Mouse (Mus musculus): ENCODE results near the gene Sdccag8. TPM values are rescaled to one million over a fixed set of nuclear protein-coding genes. Genes with fewer than 3 reads are reported as not detected.
"Not testable (repeated sequence)": the region's sequence is repeated elsewhere in the genome, so short reads cannot be mapped to it uniquely, and the experiment has no call there.

The Sdccag8 gene
- total and polyA plus RNA-seq, 2 experiments = 2.3 to 9.5 TPM

GRCm38 (mm10) chr1:176939901-176940341 is 125.5 kb downstream of the Sdccag8 start:
- H3K4me3 ChIP-seq (ENCODE audit: insufficient read depth, low read depth, low read length) = no peak overlapping the region
- 85% methylated on average over 8 of the region's 8 CpGs for WGBS
- H3K4me1 ChIP-seq (ENCODE audit: control insufficient read depth, insufficient read depth, low read length) = no peaks in the 10 kb centered on the region
- H3K79me2 ChIP-seq (ENCODE audit: control insufficient read depth, insufficient read depth, low read length) = no peaks in the 10 kb centered on the region
- H3K27me3 ChIP-seq (ENCODE audit: control insufficient read depth, insufficient read depth, low read length) = no peaks in the 10 kb centered on the region
- no peaks in the 10 kb centered on the region for H3K36me3 ChIP-seq (ENCODE audit: control insufficient read depth, insufficient read depth, low read length)
- no peak overlapping the region for H3K27ac ChIP-seq (replicated peaks; ENCODE audit: insufficient read depth, low read depth, low read length)
- no peak for DNase-seq (ENCODE audit: extremely low read depth, low read depth, low spot score)
- no peak overlapping the region for H3K9ac ChIP-seq (ENCODE audit: low read depth, low read length)
- TF ChIP-seq CTCF (IDR thresholded peaks at IDR 0.05; ENCODE audit: low read depth, low read length) = no peak
- no peak for TF ChIP-seq POLR2A (IDR thresholded peaks at IDR 0.05; ENCODE audit: extremely low read depth, insufficient read depth, low read length)

GRCm38 (mm10) chr1:176941286-176941990 is 127.0 kb downstream of the Sdccag8 start:
- H3K9ac ChIP-seq (ENCODE audit: low read depth, low read length); H3K79me2 ChIP-seq (ENCODE audit: control insufficient read depth, insufficient read depth, low read length); H3K4me3 ChIP-seq (ENCODE audit: insufficient read depth, low read depth, low read length); DNase-seq (ENCODE audit: extremely low read depth, low read depth, low spot score); H3K27ac ChIP-seq (replicated peaks; ENCODE audit: insufficient read depth, low read depth, low read length); H3K27me3 ChIP-seq (ENCODE audit: control insufficient read depth, insufficient read depth, low read length); H3K4me1 ChIP-seq (ENCODE audit: control insufficient read depth, insufficient read depth, low read length); H3K36me3 ChIP-seq (ENCODE audit: control insufficient read depth, insufficient read depth, low read length): not testable (repeated sequence)

GRCm38 (mm10) chr1:176943126-176943525 is 128.7 kb downstream of the Sdccag8 start:
- Histone ChIP-seq H3K27me3 (ENCODE audit: control insufficient read depth, insufficient read depth, low read length) (no peaks in the 10 kb centered on the region), H3K27ac (replicated peaks; ENCODE audit: insufficient read depth, low read depth, low read length) (no peak overlapping the region), H3K36me3 (ENCODE audit: control insufficient read depth, insufficient read depth, low read length) (peaks cover 13% of the 10 kb centered on the region), H3K9ac (ENCODE audit: low read depth, low read length) (no peak overlapping the region), H3K4me3 (ENCODE audit: insufficient read depth, low read depth, low read length) (no peak overlapping the region), H3K79me2 (ENCODE audit: control insufficient read depth, insufficient read depth, low read length) (no peaks in the 10 kb centered on the region), H3K4me1 (ENCODE audit: control insufficient read depth, insufficient read depth, low read length) (no peaks in the 10 kb centered on the region)
- DNase-seq (ENCODE audit: extremely low read depth, low read depth, low spot score) = no peak
- TF ChIP-seq POLR2A (IDR thresholded peaks at IDR 0.05; ENCODE audit: extremely low read depth, insufficient read depth, low read length) (no peak), CTCF (IDR thresholded peaks at IDR 0.05; ENCODE audit: low read depth, low read length) (no peak)
- WGBS = 98% methylated on average over 5 of the region's 5 CpGs

GRCm38 (mm10) chr1:176943987-176944386 is 129.5 kb downstream of the Sdccag8 start:
- Histone ChIP-seq H3K27me3 (ENCODE audit: control insufficient read depth, insufficient read depth, low read length) (no peaks in the 10 kb centered on the region), H3K36me3 (ENCODE audit: control insufficient read depth, insufficient read depth, low read length) (peaks cover 13% of the 10 kb centered on the region), H3K4me3 (ENCODE audit: insufficient read depth, low read depth, low read length) (no peak overlapping the region), H3K4me1 (ENCODE audit: control insufficient read depth, insufficient read depth, low read length) (no peaks in the 10 kb centered on the region), H3K27ac (replicated peaks; ENCODE audit: insufficient read depth, low read depth, low read length) (no peak overlapping the region), H3K79me2 (ENCODE audit: control insufficient read depth, insufficient read depth, low read length) (no peaks in the 10 kb centered on the region), H3K9ac (ENCODE audit: low read depth, low read length) (no peak overlapping the region)
- TF ChIP-seq POLR2A (IDR thresholded peaks at IDR 0.05; ENCODE audit: extremely low read depth, insufficient read depth, low read length) (no peak), CTCF (IDR thresholded peaks at IDR 0.05; ENCODE audit: low read depth, low read length) (no peak)
- WGBS = 91% methylated on average over 5 of the region's 5 CpGs
- DNase-seq (ENCODE audit: extremely low read depth, low read depth, low spot score) = no peak

- TF ChIP-seq CTCF (IDR thresholded peaks at IDR 0.05; ENCODE audit: low read depth, low read length) = no peak
- Histone ChIP-seq H3K27me3 (ENCODE audit: control insufficient read depth, insufficient read depth, low read length) (no peaks in the 10 kb centered on the region), H3K4me1 (ENCODE audit: control insufficient read depth, insufficient read depth, low read length) (no peaks in the 10 kb centered on the region), H3K27ac (replicated peaks; ENCODE audit: insufficient read depth, low read depth, low read length) (no peak overlapping the region), H3K36me3 (ENCODE audit: control insufficient read depth, insufficient read depth, low read length) (peaks cover 13% of the 10 kb centered on the region), H3K9ac (ENCODE audit: low read depth, low read length) (no peak overlapping the region), H3K79me2 (ENCODE audit: control insufficient read depth, insufficient read depth, low read length) (no peaks in the 10 kb centered on the region), H3K4me3 (ENCODE audit: insufficient read depth, low read depth, low read length) (no peak overlapping the region)
- WGBS = 92% methylated on average over 8 of the region's 8 CpGs
- DNase-seq (ENCODE audit: extremely low read depth, low read depth, low spot score) = no peak
These were observed 130.2 kb downstream of the Sdccag8 start for GRCm38 (mm10) chr1:176944458-176945174.

- TF ChIP-seq POLR2A (IDR thresholded peaks at IDR 0.05; ENCODE audit: extremely low read depth, insufficient read depth, low read length) (no peak), CTCF (IDR thresholded peaks at IDR 0.05; ENCODE audit: low read depth, low read length) (no peak)
- 95% methylated on average over 12 of the region's 12 CpGs for WGBS
- Histone ChIP-seq H3K27me3 (ENCODE audit: control insufficient read depth, insufficient read depth, low read length) (no peaks in the 10 kb centered on the region), H3K4me1 (ENCODE audit: control insufficient read depth, insufficient read depth, low read length) (no peaks in the 10 kb centered on the region), H3K9ac (ENCODE audit: low read depth, low read length) (no peak overlapping the region), H3K27ac (replicated peaks; ENCODE audit: insufficient read depth, low read depth, low read length) (no peak overlapping the region), H3K4me3 (ENCODE audit: insufficient read depth, low read depth, low read length) (no peak overlapping the region), H3K36me3 (ENCODE audit: control insufficient read depth, insufficient read depth, low read length) (peaks cover 13% of the 10 kb centered on the region), H3K79me2 (ENCODE audit: control insufficient read depth, insufficient read depth, low read length) (no peaks in the 10 kb centered on the region)
- DNase-seq (ENCODE audit: extremely low read depth, low read depth, low spot score) = no peak
These were observed 130.7 kb downstream of the Sdccag8 start for GRCm38 (mm10) chr1:176945175-176945540.

All from liver, adult 2 months (tissue).